Mouse (Mus musculus) naive thymus-derived CD4-positive, alpha-beta T cell, adult 2 months (primary cell): ENCODE data around the gene Acbd6.

Experiments used
- DNase-seq: peaks from one replicate; pipeline ENCODE4 v3.0.0-alpha.2; 2011; ENCODE audit warnings: low read depth

The Acbd6 gene

GRCm38 (mm10) chr1:155558012-155558842, at the start of gene Acbd6:
Acbd6 (plus strand) TSS chr1:155558120.
- DNase-seq: peak; percentile 87

DNA sequence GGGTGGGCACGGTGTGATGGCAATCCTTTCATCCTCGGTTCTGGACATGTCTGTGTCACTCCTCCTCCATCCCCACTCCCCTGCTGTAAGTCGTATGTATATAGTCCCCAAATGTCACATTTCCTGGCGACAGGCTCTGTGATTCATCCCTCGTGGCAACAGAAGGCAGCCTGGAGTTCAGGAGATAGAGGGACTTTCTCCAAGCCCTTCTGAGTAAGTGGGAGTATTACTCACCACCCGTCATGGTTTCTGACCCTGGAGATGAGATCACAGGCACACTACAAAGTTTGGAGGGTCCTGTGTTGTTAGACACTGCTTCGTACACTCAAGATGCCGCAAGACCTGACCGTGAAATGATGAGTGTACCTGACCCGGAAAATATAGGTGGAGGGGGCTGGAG, 47.7 kb upstream of the Acbd6 start:
- no peak for DNase-seq

DNA sequence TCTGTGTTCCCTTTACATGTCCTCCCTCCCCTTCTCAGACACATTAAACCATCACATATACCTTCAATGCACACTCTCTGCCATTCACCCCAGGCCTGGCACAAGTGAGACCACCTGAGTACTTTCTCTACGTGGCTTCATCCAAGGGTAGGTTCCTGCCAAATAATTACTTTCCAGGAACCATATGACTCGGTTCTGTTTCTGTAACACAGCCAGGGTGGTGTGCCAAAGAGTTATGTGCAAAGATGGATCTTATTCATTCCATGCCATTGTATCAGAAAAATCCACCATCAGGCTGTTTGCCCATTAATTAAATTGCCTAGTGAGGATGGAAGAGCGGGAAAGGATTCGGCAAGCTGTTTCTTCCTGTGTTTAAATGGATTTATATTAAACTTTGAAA, 42.1 kb upstream of the Acbd6 start:
- no peak for DNase-seq

GRCm38 (mm10) chr1:155516594-155516993, 41.3 kb upstream of the Acbd6 start:
- peak; percentile 68 for DNase-seq

DNA sequence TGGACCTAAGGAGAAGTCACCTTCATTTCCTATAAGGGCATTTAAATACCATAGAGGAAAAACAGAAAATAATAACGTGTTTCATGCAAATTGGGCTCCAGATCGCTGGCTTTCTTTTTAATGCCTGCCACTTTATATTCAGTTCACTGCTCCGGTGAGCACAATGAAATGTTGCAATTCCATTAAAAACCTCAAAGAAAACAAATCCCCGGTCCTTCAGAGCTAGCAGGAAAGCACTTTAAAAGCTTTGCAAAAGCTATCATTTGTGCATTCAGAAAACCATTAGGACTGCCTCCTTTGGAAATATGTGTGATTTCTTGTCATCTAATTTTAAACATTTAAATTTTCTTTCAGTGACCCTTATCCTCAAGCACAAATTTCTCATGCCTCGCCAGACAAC, 40.9 kb upstream of the Acbd6 start:
- DNase-seq: no peak

DNA sequence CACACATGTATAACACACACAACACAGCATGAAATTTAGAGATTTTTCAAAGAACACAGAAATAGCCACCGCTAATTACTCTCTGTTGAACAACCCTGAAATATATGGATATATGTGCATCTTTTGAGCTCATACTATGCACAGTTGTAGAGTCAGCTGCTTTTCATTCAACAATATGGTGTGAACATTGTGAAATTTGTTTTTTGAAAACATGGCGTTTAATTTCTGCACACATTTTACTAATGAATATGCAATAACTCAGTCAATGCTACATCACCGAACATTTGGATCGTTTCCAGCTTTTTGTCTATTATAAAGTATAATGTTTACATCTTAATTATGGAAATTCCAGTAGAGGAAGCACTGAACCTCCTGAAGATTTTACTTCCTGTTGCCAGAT, 37.6 kb upstream of the Acbd6 start:
- no peak for DNase-seq

DNA sequence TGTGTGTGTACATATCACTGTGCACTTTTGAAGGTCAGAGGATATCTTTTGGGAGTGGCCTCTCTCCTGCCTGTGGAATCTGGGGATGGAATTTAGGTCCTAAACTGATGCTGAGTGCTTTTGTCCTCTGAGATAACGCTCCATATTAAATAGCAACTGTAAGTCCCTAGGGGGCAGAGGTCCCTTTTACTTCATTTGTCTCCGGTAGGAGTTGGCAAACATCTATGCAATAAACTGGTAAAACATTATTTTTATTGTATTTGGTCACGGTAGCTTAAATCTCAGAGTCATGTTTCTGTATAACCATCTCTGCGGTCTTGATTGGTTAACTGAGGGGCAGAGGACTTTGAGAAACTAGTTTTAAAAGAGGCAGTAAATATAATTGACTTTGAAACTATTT, 35.4 kb upstream of the Acbd6 start:
- DNase-seq: no peak

DNA sequence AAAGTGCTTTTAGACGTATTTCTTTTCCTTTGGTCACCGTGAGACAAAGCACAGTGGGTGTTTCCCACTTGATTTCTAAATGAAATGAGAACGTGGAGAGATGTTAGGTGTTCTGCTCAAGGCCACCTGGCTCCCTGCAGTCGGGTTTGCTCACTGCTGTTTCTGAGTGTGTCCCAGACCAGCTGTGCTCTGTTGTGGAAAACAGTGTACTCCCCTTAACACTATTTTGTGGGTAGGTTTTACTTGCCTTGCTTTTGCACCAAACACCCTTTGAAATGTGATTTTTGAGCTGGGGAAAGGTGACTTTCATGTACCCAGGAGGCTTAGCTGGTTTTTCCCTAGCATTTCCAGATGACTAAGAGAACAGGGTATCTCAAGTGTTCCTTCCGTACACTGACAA, 31.7 kb upstream of the Acbd6 start:
- no peak for DNase-seq

DNA sequence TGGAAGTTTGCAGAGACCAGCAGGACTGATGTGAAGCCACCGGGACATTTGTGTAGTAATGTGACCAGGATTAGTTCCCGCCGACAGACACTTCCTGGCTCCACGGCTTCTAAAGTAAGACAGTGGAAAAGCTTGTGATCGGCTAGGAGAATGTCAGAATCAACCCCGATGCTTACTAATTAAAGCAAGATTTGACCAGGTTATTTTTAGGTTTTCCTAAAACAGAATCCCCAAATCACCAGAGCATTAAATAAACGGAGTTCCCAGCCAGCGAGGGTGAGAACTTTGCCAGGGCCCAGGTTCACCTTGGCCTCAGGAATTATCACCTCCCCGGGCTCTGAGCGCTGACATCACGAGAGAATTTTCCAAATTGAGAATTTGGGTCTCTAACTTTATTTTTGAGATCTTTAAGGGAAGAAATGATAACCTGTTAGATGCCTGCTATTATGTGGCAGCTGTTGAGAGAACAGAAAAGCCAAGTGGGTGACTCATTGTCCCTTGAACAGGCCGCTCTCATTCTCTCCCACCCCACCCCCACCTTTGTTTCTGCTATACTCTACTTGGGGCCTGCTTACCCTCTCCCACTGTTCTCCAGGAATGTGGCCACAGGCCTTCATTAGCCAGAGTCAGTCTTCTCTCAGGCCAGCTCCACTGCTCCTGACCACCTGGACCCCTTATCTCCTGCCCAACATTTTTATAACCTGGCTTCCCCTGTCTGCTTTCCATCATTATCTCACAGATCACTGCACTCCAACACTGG, 30.7 kb upstream of the Acbd6 start:
- no peak for DNase-seq

DNA sequence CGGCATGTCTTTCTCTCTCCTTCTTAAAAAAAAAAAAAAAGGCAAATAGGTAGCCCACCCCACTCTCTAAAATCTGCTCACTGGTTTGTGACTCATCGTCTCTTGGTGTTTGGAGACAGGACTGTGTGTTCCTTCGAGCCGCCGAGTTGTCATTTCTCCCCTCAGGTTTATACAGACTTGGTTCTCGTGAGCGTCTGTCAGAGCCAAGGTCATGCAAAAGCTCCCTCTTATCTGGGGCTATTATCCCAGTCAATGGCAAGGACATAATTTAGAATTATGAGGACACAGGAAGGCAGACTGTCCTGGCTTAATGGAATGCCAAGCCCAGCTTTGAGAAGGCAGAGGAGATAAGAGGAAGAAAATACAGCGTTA, 30.1 kb upstream of the Acbd6 start:
- no peak for DNase-seq

DNA sequence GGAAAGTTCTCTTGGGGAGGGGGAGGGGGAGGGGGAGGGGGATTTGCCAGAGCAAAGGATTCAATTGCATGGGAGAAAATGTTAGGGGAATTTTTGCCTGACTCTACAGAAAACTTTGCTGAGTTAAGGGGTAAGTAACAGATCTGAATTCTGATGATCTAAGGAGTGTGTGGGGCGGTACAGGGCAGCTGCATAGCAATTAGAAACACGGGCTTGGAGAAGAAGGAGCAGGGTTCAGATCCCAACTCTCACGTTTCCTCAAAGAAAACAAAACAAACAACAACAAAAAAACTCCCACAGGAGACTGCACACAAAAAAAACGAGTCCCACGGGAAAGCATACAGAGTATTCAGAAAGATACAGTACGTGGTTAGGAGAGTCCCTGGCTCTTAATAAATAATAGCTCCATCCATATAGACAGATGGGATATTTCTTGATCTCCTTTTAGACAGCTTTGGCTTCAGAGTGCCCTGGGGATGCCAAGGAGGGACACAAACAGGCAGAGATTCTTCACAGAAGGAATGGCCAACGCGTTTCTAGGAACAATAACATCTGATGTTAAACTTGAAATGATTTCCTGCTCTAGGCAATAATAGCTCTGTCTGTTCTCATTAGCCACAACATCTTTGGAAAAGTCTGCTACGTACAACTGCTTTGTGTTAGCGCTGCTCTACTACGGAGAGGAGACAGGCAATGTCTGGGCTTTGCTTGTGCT, 29.4 kb upstream of the Acbd6 start:
- DNase-seq: no peak

DNA sequence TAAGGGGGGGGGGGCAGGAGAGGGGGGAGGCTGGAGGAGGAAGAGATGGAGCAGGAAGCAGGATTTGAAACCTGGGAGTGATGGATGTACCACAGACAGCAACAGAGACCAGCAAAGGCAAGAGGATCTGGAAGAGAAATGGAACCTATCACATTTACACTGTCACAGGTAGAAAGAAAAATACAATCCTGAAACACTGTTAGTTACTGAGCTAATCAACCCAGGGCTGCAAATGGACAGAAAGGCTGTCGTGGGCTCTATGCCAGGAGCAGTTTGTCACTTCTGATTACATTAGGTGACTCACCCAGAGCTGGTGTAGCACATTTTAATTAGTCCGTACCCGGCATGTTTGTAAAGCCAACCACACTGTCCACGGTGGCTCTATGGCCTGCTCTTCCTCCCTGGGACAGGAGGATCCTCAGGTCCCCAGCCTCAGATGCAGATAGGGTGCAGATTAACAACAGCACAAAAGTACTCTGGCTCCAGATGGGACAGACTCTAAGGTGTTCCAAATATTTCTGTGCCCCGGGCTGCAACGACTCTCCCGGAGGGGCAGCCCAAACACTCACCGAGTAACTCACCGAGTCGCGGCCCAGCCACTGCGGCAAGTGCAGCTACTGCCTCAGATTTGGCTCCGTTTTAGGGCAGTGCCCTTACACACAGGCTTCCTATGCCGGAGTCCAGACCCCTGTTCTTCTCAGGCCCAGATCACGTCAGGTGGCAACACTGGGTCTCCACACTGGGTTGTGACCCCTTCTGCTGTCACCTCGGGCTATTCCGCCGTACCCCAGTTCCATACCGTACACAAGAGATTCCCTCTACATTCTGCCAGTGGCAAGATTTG, 28.6 kb upstream of the Acbd6 start:
- no peak for DNase-seq

GRCm38 (mm10) chr1:155530561-155531457, 27.1 kb upstream of the Acbd6 start:
- DNase-seq: peak; percentile 22

GRCm38 (mm10) chr1:155532396-155532795, 25.5 kb upstream of the Acbd6 start:
- DNase-seq: no peak

GRCm38 (mm10) chr1:155532833-155533688, 24.9 kb upstream of the Acbd6 start:
- no peak for DNase-seq

DNA sequence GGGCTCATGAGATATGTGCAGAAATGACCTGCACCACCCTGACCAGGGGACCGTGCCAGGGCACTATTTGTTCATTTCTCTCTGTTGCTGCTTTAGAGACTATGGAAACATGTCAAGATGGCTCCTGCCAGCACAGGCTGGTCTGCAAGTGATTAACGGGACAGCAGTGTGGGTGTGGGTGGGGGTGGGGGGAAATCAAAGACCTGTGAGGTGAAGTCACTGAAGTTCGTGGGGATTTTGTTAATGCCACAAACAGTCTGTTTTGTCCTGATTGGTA, 24.3 kb upstream of the Acbd6 start:
- DNase-seq: no peak

DNA sequence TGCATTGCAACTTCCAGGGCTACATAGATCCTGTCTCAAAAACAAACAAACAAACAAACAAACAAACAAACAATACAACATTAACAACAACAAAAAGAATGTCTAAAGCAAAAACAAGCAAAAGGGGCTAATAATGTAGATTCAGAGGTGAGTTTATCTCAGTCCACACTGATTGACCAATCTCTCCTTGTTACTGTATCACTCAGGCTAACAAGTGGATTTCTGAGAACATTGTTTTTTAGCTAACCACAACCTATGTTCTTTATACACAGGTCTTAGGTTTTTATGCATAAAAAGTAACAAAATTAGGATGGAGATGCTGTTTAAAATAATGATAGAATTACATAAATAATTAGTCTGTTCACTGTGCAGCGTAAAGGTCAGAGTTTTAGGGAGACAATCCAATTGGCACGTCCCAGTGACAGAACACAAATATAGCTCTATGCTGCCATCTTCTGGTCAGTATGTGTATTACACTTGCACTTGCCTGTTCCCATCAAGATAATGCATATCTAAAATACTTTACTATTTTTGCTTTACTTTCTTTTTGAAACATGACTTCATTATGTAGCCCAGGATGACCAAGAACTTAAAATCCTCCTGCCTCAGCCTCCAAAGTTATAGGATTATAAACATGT, 20.8 kb upstream of the Acbd6 start:
- DNase-seq: peak; percentile 78

- no peak for DNase-seq
Observed at GRCm38 (mm10) chr1:155538006-155538405, 19.9 kb upstream of the Acbd6 start.

DNA sequence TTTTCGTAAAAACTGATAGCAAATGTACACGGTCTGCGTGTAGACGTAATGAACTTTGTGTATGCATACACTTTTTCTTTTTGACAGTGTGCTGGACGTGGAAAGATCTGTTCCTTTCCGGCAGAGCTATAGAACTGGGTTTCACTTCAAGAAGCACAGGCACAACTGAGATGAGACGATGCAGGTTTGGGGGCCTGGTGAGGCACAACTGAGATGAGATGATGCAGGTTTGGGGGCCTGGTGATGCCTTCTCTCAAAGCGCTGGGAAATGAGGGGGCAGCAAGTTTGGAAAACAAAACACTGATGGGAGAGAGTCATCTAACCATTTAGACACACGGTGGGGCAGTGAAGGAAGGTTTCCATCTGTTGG, 293 bp upstream of the Acbd6 start:
- DNase-seq: no peak

DNA sequence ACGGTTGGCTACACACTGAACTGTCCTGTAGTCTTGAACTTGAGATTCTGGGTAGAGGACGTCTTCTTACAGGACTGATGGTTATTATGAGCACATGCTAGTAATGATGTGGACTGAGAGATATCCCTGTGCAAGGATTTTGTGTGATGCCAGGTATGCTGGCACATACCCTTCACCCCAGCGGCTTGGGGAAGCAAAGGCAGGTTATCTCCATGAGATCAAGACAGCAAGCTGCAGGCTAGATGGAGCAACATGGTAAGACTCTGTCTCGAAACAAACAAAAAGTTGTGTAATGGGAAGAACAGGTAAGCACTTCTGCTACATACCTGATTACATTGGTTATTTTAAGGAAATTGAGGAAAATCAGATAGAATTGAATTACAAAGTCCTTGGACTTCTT, 2.1 kb downstream of the Acbd6 start:
- no peak for DNase-seq
